Mouse (Mus musculus) heart, adult 2 months (tissue): Measurements from ENCODE around the gene Tmem199.

Experiments
- CTCF ChIP-seq: fragments of 200-600 bp; IDR thresholded peaks from 2 replicates; pipeline ENCODE4 v1.8.1; 2022; ENCODE audit warnings: antibody characterized with exemption, mild to moderate bottlenecking, moderate library complexity
- POLR2A ChIP-seq: fragments of 200-500 bp; IDR thresholded peaks from 2 replicates; pipeline ENCODE4 v1.6.1; 2011; ENCODE audit warnings: mild to moderate bottlenecking, low read depth, low read length, control low read depth; ENCODE audit not compliant: insufficient read depth

DNA sequence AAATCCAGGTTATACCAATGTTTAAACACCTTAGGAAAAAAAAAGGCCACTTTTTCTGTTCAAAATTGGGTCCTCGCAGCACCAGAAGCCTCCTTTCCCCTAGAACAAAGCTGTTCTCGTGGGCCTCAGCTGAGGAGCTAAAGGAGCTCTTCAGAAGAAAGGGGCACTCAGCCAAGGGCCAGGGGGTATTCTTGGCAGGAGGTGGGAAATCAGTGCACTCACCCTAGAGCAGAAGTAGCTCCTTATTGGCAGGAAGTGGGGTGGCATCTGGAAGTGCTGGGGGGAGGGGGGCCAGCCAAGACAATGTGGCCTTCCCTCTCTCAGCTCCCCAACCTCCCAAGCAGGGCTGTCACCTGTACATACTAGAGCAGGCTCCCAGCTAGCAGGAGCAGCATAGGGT is 12.9 kb upstream of the Tmem199 start:
- TF ChIP-seq POLR2A = no peak
- TF ChIP-seq CTCF = no peak
